Mouse (Mus musculus) intestine, embryonic 15.5 days (tissue): Measurements from ENCODE around the gene Hs3st4. TPM values are rescaled to one million over a fixed set of nuclear protein-coding genes. Genes with fewer than 3 reads are reported as not detected.

Source experiments
- ATAC-seq: fragments of 200-750 bp; cut with Nextera tagmentation; 2 replicates; pipeline ENCODE4 v1.8.0; 2017; ENCODE audit warnings: moderate TSS enrichment, moderate library complexity
- H3K27ac ChIP-seq: fragments of 300-500 bp; sonication (generic); 2 replicates; pipeline ENCODE4 v1.5.1; 2015; ENCODE audit warnings: mild to moderate bottlenecking, inconsistent platforms
- H3K27me3 ChIP-seq: fragments of 300-500 bp; sonication (generic); replicated peaks from 2 replicates; pipeline ENCODE4 v1.6.1; 2015; ENCODE audit warnings: inconsistent platforms
- H3K36me3 ChIP-seq: fragments of 300-500 bp; sonication (generic); 2 replicates; pipeline ENCODE4 v1.6.1; 2015; ENCODE audit warnings: inconsistent platforms
- H3K4me1 ChIP-seq: fragments of 300-500 bp; sonication (generic); replicated peaks from 2 replicates; pipeline ENCODE4 v1.6.1; 2015; ENCODE audit warnings: inconsistent platforms
- H3K4me2 ChIP-seq: fragments of 300-500 bp; sonication (generic); replicated peaks from 2 replicates; pipeline ENCODE4 v1.6.1; 2015; ENCODE audit warnings: mild to moderate bottlenecking, inconsistent platforms
- H3K4me3 ChIP-seq: fragments of 300-500 bp; sonication (generic); replicated peaks from 2 replicates; pipeline ENCODE4 v1.5.1; 2015; ENCODE audit warnings: inconsistent platforms
- H3K9ac ChIP-seq: fragments of 300-500 bp; sonication (generic); 2 replicates; pipeline ENCODE4 v1.6.1; 2015; ENCODE audit warnings: inconsistent platforms
- H3K9me3 ChIP-seq: fragments of 300-500 bp; sonication (generic); 2 replicates; pipeline ENCODE4 v1.6.1; 2016; ENCODE audit warnings: inconsistent platforms
- WGBS: fragments of 180-500 bp; shearing (Covaris S2); methylation state at CpG from one replicate; pipeline ENCODE4 v1.1.7; 2015; 5-methylcytosine and 5-hydroxymethylcytosine counted together
- polyA plus RNA-seq: library from polyadenylated mRNA; unstranded; fragments of >200 nt; fragmentation: Nextera tagmentation; extraction: Ambion mirVana; gene quantifications from 2 replicates; pipeline ENCODE4 v1.2.1, GENCODE M21; 2015

The Hs3st4 gene
- polyA plus RNA-seq, 1 experiment from 2014 or later, result 0.13 TPM

GRCm38 (mm10) chr7:124150901-124151300 lies 168.2 kb downstream of the Hs3st4 start:
- 78% methylated on average over 2 of the region's 2 CpGs for WGBS
- H3K27me3 ChIP-seq, result no peaks in the 10 kb centered on the region
- no peak overlapping the region for H3K9ac ChIP-seq
- no peak for ATAC-seq
- no peak overlapping the region for H3K27ac ChIP-seq
- H3K4me1 ChIP-seq, result no peaks in the 10 kb centered on the region
- no peaks in the 10 kb centered on the region for H3K9me3 ChIP-seq
- no peak overlapping the region for H3K4me2 ChIP-seq
- H3K4me3 ChIP-seq, result no peak overlapping the region
- H3K36me3 ChIP-seq, result no peaks in the 10 kb centered on the region

- no peak for ATAC-seq
- Histone ChIP-seq H3K4me1 (no peaks in the 10 kb centered on the region), H3K4me2 (no peak overlapping the region), H3K4me3 (no peak overlapping the region), H3K9ac (no peak overlapping the region), H3K27me3 (no peaks in the 10 kb centered on the region), H3K27ac (no peak overlapping the region), H3K9me3 (no peaks in the 10 kb centered on the region), H3K36me3 (no peaks in the 10 kb centered on the region)
- 96% methylated on average over 1 of the region's 1 CpGs for WGBS
These were observed 180.6 kb downstream of the Hs3st4 start for GRCm38 (mm10) chr7:124163301-124163700.

- 52% methylated on average over 1 of the region's 1 CpGs for WGBS
- H3K9me3 ChIP-seq, result no peaks in the 10 kb centered on the region
- no peak overlapping the region for H3K27ac ChIP-seq
- no peak for ATAC-seq
- no peak overlapping the region for H3K4me3 ChIP-seq
- no peak overlapping the region for H3K9ac ChIP-seq
- no peaks in the 10 kb centered on the region for H3K4me1 ChIP-seq
- H3K36me3 ChIP-seq, result no peaks in the 10 kb centered on the region
- H3K27me3 ChIP-seq, result no peaks in the 10 kb centered on the region
- no peak overlapping the region for H3K4me2 ChIP-seq
These were observed 183.6 kb downstream of the Hs3st4 start for GRCm38 (mm10) chr7:124166229-124166628.

- Histone ChIP-seq H3K4me3 (no peak overlapping the region), H3K4me1 (no peaks in the 10 kb centered on the region), H3K36me3 (no peaks in the 10 kb centered on the region), H3K9ac (no peak overlapping the region), H3K9me3 (no peaks in the 10 kb centered on the region), H3K4me2 (no peak overlapping the region), H3K27me3 (no peaks in the 10 kb centered on the region), H3K27ac (no peak overlapping the region)
- whole genome bisulfite sequencing, result 84% methylated on average over 2 of the region's 2 CpGs
- ATAC-seq, result no peak
These were observed 186.1 kb downstream of the Hs3st4 start for GRCm38 (mm10) chr7:124168796-124169195.

- no peaks in the 10 kb centered on the region for H3K9me3 ChIP-seq
These were observed 187.3 kb downstream of the Hs3st4 start for GRCm38 (mm10) chr7:124170001-124170400.

GRCm38 (mm10) chr7:124171992-124172391 lies 189.3 kb downstream of the Hs3st4 start:
- Histone ChIP-seq H3K4me2 (no peak overlapping the region), H3K4me1 (no peaks in the 10 kb centered on the region), H3K4me3 (no peak overlapping the region), H3K27me3 (no peaks in the 10 kb centered on the region), H3K27ac (no peak overlapping the region), H3K9me3 (no peaks in the 10 kb centered on the region), H3K9ac (no peak overlapping the region), H3K36me3 (no peaks in the 10 kb centered on the region)
- no peak for ATAC-seq

More at GRCm38 (mm10) chr7:124170001-124170400, 187.3 kb downstream of the Hs3st4 start:
- H3K27ac ChIP-seq, result no peak overlapping the region
- H3K36me3 ChIP-seq, result no peaks in the 10 kb centered on the region
- no peak overlapping the region for H3K4me3 ChIP-seq
- ATAC-seq, result no peak
- H3K4me2 ChIP-seq, result no peak overlapping the region
- no peak overlapping the region for H3K9ac ChIP-seq
- H3K27me3 ChIP-seq, result no peaks in the 10 kb centered on the region
- 84% methylated on average over 2 of the region's 2 CpGs for WGBS
- H3K4me1 ChIP-seq, result no peaks in the 10 kb centered on the region

GRCm38 (mm10) chr7:124180926-124181325 lies 198.3 kb downstream of the Hs3st4 start:
- H3K4me1 ChIP-seq, result no peaks in the 10 kb centered on the region
- H3K9me3 ChIP-seq, result no peaks in the 10 kb centered on the region
- no peak overlapping the region for H3K9ac ChIP-seq
- 86% methylated on average over 3 of the region's 3 CpGs for WGBS
- no peak for ATAC-seq
- no peaks in the 10 kb centered on the region for H3K27me3 ChIP-seq
- no peak overlapping the region for H3K4me2 ChIP-seq
- H3K36me3 ChIP-seq, result no peaks in the 10 kb centered on the region
- no peak overlapping the region for H3K27ac ChIP-seq
- H3K4me3 ChIP-seq, result no peak overlapping the region

GRCm38 (mm10) chr7:124184693-124185092 lies 202.0 kb downstream of the Hs3st4 start:
- 75% methylated on average over 1 of the region's 1 CpGs for WGBS
- no peak overlapping the region for H3K4me3 ChIP-seq
- no peaks in the 10 kb centered on the region for H3K4me1 ChIP-seq
- H3K9ac ChIP-seq, result no peak overlapping the region
- no peak overlapping the region for H3K27ac ChIP-seq
- H3K9me3 ChIP-seq, result no peaks in the 10 kb centered on the region
- no peak overlapping the region for H3K4me2 ChIP-seq
- no peaks in the 10 kb centered on the region for H3K36me3 ChIP-seq
- H3K27me3 ChIP-seq, result no peaks in the 10 kb centered on the region
- no peak for ATAC-seq

- no peak overlapping the region for H3K27ac ChIP-seq
- no peak for ATAC-seq
- no peaks in the 10 kb centered on the region for H3K36me3 ChIP-seq
- no peaks in the 10 kb centered on the region for H3K4me1 ChIP-seq
- WGBS, result 76% methylated on average over 6 of the region's 6 CpGs
- no peak overlapping the region for H3K4me3 ChIP-seq
- no peaks in the 10 kb centered on the region for H3K9me3 ChIP-seq
- no peak overlapping the region for H3K4me2 ChIP-seq
- H3K9ac ChIP-seq, result no peak overlapping the region
- H3K27me3 ChIP-seq, result no peaks in the 10 kb centered on the region
These were observed 216.3 kb downstream of the Hs3st4 start for GRCm38 (mm10) chr7:124198811-124199570.

- 86% methylated on average over 1 of the region's 1 CpGs for WGBS
- H3K9me3 ChIP-seq, result no peaks in the 10 kb centered on the region
- no peaks in the 10 kb centered on the region for H3K4me1 ChIP-seq
- no peak overlapping the region for H3K4me3 ChIP-seq
- no peaks in the 10 kb centered on the region for H3K27me3 ChIP-seq
- no peaks in the 10 kb centered on the region for H3K36me3 ChIP-seq
- ATAC-seq, result no peak
- H3K9ac ChIP-seq, result no peak overlapping the region
- no peak overlapping the region for H3K4me2 ChIP-seq
- no peak overlapping the region for H3K27ac ChIP-seq
These were observed 234.3 kb downstream of the Hs3st4 start for GRCm38 (mm10) chr7:124216921-124217320.

- Histone ChIP-seq H3K4me3 (no peak overlapping the region), H3K4me2 (no peak overlapping the region), H3K36me3 (no peaks in the 10 kb centered on the region), H3K27me3 (no peaks in the 10 kb centered on the region), H3K9ac (no peak overlapping the region), H3K9me3 (no peaks in the 10 kb centered on the region), H3K27ac (no peak overlapping the region), H3K4me1 (no peaks in the 10 kb centered on the region)
- ATAC-seq, result no peak
- WGBS, result 70% methylated on average over 10 of the region's 10 CpGs
These were observed 237.9 kb downstream of the Hs3st4 start for GRCm38 (mm10) chr7:124220556-124220955.

GRCm38 (mm10) chr7:124237896-124238670 lies 255.4 kb downstream of the Hs3st4 start:
- no peaks in the 10 kb centered on the region for H3K36me3 ChIP-seq

More at GRCm38 (mm10) chr7:124237896-124238670, 255.4 kb downstream of the Hs3st4 start:
- Histone ChIP-seq H3K4me2 (no peak overlapping the region), H3K4me3 (no peak overlapping the region), H3K27me3 (no peaks in the 10 kb centered on the region), H3K4me1 (no peaks in the 10 kb centered on the region), H3K9ac (no peak overlapping the region), H3K27ac (no peak overlapping the region), H3K9me3 (no peaks in the 10 kb centered on the region)
- WGBS, result 75% methylated on average over 4 of the region's 4 CpGs
- no peak for ATAC-seq
